Mouse (Mus musculus): ENCODE data around the gene Mapkapk5. TPM values are rescaled to one million over a fixed set of nuclear protein-coding genes. Genes with fewer than 3 reads are reported as not detected.
"Not testable (repeated sequence)": the region's sequence is repeated elsewhere in the genome, so short reads cannot be mapped to it uniquely, and the experiment has no call there.

The Mapkapk5 gene
- total RNA-seq, 2 experiments from 2014 or later = 79.0 to 81.4 TPM

- DNase-seq (ENCODE audit: low spot score in 2 of 2) = no peak
These were observed 42.5 kb downstream of the Mapkapk5 start, which contains the start of gene Adam1b for GRCm38 (mm10) chr5:121503231-121503630. Gene Adam1b, minus strand, starts transcription at chr5:121503435.

- DNase-seq (ENCODE audit: low spot score in 2 of 2) = not testable (repeated sequence)
These were observed 44.2 kb downstream of the Mapkapk5 start for GRCm38 (mm10) chr5:121501424-121501996.

- DNase-seq (ENCODE audit: low spot score in 2 of 2) = no peak
These were observed 45.0 kb downstream of the Mapkapk5 start for GRCm38 (mm10) chr5:121500719-121501118.

GRCm38 (mm10) chr5:121493305-121493704 is 52.4 kb downstream of the Mapkapk5 start:
- DNase-seq (ENCODE audit: low spot score in 2 of 2) = peak in 1 of 2 experiments; percentile 21

GRCm38 (mm10) chr5:121484801-121485200 is 60.9 kb downstream of the Mapkapk5 start:
- no peak for DNase-seq (ENCODE audit: low spot score in 2 of 2)

GRCm38 (mm10) chr5:121477680-121478079 is 68.0 kb downstream of the Mapkapk5 start:
- no peak for DNase-seq (ENCODE audit: low spot score in 2 of 2)

- DNase-seq (ENCODE audit: low spot score in 2 of 2) = no peak
These were observed 69.7 kb downstream of the Mapkapk5 start for GRCm38 (mm10) chr5:121476040-121476439.

Other genes with a start within 250 kb of the Mapkapk5 start
- 10 to 100 TPM; 74.7 to 87.6 TPM for gene Trafd1, start 160.3 kb downstream of the Mapkapk5 start, total RNA-seq (2021)
- gene Naa25, start 148.0 kb downstream of the Mapkapk5 start, total RNA-seq (2021) = 10 to 100 TPM; 22.3 to 23.8 TPM
- gene Tmem116, start 94.0 kb downstream of the Mapkapk5 start, total RNA-seq (2021) = 10 to 100 TPM in 1 of 2 experiments, 1 to 10 TPM in 1; 9.2 to 12.7 TPM
- gene Erp29, start 93.4 kb downstream of the Mapkapk5 start, total RNA-seq (2021) = 100 to 1,000 TPM in 1 of 2 experiments, 10 to 100 TPM in 1; 97.7 to 115 TPM
- not detected for gene Adam1b, start 42.5 kb downstream of the Mapkapk5 start, total RNA-seq (2021)
- gene Adam1a, start 423 bp downstream of the Mapkapk5 start, total RNA-seq (2021) = 1 to 10 TPM; 4.3 to 5.7 TPM
- not detected for gene Gm42878, start 423 bp downstream of the Mapkapk5 start, total RNA-seq (2021)
- 100 to 1,000 TPM; 140 to 143 TPM for gene Aldh2, start 47.9 kb upstream of the Mapkapk5 start, total RNA-seq (2021)
- gene Acad12, start 73.0 kb upstream of the Mapkapk5 start, total RNA-seq (2021) = 10 to 100 TPM; 10.6 to 11.5 TPM
- gene Acad10, start 114.6 kb upstream of the Mapkapk5 start, total RNA-seq (2021) = 1 to 10 TPM; 6.6 to 6.8 TPM
- 10 to 100 TPM; 27.4 to 31.0 TPM for gene Brap, start 114.7 kb upstream of the Mapkapk5 start, total RNA-seq (2021)
- 100 to 1,000 TPM; 143 to 152 TPM for gene Atxn2, start 165.4 kb upstream of the Mapkapk5 start, total RNA-seq (2021)